Mouse (Mus musculus) adrenal gland, postnatal 10 days (tissue): ENCODE results near the gene Gabrb1. TPM values are rescaled to one million over a fixed set of nuclear protein-coding genes. Genes with fewer than 3 reads are reported as not detected.
"Not testable (repeated sequence)": the region's sequence is repeated elsewhere in the genome, so short reads cannot be mapped to it uniquely, and the experiment has no call there.

Experiments
- DNase-seq: peaks from one replicate; pipeline ENCODE4 v3.0.0; 2021; ENCODE audit warnings: mixed read lengths
- total RNA-seq, 2 experiments: library from RNA; stranded (reverse); gene quantifications; 2 replicates each; pipeline ENCODE4 v1.2.3; 2021

Gene Gabrb1
- total RNA-seq, 2 experiments from 2014 or later = 0.06 to 0.24 TPM

- no peak for DNase-seq
Observed at GRCm38 (mm10) chr5:72043226-72044151, 385.6 kb downstream of the Gabrb1 start.

DNA sequence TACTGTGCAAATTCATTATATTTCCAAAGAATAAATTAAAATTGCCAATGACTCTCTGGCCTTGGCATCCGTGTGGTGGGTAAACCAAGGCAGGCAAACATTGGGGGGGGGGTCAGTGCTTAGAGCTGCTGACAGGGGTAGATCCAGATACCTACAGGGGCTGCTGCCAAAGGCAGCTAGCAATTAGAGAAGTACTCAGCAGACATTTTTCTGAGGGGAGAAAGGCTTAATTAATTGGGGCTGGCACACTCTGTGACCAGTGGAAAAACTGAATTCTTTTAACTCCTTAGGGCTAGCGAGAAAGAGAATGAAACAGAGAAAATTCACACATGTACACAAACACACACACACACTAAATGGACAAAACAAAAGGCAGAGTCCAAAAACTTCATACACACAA lies 388.3 kb downstream of the Gabrb1 start:
- no peak for DNase-seq

GRCm38 (mm10) chr5:72064079-72064478 lies 406.2 kb downstream of the Gabrb1 start:
- no peak for DNase-seq

DNA sequence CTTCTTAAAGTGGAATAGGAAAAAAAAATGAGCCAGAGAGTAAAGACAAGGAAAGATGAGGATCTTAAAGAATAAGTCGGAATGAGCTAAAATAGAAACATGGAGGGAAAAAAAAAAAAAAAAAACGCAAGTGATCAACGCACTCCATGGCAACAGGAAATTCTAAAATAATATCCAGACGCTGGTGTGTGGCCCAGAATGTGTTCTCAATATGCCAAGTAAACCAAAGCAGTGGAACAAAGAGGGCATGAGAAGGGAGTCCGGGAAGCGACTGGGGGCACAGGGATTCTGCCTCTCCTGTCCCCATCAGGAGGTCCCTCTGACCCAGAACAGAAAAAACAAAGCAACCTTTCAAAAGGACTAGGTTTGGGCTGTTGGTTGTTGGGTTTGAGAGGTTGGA lies 410.9 kb downstream of the Gabrb1 start:
- no peak for DNase-seq

DNA sequence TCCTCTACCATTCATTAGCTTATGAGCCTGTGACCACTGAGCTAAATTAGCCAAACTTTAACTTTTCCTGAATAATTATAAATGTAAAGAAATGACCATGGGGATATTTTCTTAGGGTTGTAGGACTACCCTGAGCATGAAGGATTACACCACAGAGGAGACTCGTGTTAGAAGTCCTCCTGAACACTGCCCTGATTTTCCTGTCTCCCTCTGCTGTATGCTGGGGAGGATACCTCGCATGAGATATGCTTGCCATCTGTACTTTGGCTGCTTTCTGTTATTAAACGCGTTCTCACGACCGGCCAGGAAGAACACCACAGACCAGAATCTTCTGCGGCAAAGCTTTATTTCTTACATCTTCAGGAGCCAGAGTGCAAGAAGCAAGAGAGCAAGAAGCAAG lies 411.5 kb downstream of the Gabrb1 start:
- DNase-seq = not testable (repeated sequence)

DNA sequence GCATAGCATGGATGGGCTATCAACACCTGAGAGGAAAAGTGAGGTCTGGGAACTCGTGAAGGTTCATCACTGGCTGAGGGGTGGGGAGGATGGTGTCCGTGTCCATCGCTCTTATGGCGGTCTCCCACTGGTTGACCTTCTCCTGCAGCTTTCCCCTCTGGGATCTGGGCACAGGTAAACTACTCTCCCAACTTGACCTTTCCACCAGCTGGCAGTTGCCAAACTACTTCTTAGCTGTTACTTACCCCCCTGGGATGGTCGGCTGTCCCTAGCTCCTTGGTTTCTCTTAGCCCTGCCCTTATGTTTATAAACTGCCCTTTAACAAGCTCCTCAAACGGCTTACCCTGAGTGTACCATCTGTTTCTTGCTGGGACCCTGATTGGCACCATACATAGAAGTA lies 418.9 kb downstream of the Gabrb1 start:
- DNase-seq = no peak

DNA sequence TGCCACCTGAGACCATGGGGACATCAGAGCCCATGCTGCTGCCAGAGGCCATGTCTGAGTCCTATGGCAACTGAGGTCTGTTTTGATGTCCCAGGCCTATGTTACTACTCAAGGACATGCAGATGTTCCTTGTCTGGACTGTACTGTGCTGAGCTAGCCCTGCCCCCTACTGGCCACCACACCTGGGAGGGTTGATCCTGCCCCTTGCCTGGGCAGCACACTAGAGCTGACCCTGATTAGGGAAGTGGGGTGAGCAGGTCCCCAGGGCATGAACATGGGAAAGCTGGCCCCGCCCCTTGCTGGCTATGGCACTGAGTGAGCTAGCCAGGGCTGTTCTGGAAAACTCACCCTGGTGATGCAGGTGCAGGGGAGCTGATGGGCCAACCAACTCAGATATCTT lies 428.6 kb downstream of the Gabrb1 start:
- peak; percentile 14 for DNase-seq

- DNase-seq = peak; percentile 16
Observed at GRCm38 (mm10) chr5:72094582-72094981, 436.7 kb downstream of the Gabrb1 start.

DNA sequence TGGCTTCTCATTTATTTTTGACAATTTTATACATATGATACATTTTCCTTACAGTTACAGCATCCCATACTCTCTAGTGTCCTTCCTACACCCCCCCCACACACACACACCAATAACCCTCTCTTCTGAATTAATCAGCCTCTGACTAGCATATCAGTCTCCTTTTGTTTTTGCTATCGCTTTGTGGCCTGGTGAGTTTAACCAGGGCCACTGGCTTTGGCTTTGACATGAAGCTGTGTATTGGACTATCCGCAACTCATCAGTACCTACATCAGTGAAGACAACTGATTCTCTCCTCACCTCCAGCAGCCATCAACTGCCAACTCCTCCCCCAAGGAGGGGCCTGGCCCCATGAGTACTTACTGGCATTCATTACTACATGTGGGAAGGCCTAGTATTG lies 437.1 kb downstream of the Gabrb1 start:
- no peak for DNase-seq

GRCm38 (mm10) chr5:72104274-72104921 lies 446.5 kb downstream of the Gabrb1 start:
- no peak for DNase-seq

DNA sequence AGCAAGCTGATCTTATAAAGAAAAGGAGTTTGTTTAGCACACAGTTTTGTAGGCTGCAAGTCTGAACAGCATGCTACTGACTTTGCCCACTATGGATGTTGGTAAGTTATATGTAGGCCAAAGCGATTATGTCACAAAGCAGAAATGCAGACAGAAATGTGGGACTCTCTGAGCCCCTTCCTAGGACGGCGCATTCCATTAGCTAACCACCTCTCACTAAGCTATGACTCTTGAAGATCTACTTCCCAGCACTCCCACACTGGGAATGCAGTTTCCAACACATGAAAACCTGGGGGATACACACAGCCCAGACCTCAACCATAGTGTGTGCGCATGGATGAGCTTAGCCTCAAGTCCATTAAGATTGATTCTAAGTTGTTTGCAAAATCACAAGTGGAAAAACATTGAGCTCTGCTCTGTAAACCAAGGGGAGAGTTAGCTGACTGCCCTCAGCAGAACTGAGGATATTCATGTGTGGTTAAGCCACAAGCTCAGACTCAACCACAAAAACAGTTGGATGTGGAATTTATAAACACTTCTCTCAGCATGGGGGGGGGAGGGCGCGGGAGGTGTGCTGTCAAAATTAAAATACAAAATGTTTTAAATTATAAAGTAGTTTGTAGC lies 464.6 kb downstream of the Gabrb1 start:
- no peak for DNase-seq

- no peak for DNase-seq
Observed at GRCm38 (mm10) chr5:72126681-72127080, 468.8 kb downstream of the Gabrb1 start.

DNA sequence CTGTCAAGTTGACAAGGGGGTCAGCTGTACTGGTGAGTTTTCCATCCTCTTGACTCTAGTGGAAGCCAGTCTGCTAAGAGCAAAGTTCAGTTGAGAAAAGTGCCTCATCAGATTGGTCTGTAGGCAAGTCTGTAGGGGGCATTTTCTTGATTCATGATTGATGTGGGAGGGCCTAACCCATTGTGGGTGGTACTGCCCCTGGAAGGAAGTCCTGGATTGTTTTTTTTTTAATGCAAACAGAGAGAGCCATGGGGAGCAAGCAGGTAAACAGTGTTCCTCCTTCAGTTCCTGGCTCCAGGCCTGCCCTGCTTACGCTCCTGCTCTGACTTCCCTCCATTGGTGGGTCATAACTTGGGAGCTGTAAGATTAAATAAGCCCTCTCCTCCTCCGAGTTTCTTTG lies 476.0 kb downstream of the Gabrb1 start:
- no peak for DNase-seq

DNA sequence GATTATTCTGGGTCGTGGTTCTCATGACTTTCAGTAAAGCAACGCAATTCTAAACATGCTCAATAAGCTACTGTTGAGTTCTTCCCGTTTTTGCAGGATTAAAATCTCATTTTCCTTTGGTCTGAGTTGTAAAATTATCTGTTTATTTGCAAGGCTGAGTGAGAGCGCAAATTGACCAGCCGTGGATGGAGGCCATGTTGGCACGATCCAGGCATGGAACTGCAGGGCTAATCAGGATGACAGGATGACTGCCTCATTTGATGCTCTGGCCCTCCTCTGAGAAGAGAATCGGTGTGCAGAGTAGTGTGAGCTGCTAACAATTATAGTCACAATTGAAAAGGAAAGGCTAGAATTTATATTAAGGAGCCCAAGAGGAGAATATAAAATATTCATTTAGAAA lies 480.3 kb downstream of the Gabrb1 start:
- DNase-seq = no peak

DNA sequence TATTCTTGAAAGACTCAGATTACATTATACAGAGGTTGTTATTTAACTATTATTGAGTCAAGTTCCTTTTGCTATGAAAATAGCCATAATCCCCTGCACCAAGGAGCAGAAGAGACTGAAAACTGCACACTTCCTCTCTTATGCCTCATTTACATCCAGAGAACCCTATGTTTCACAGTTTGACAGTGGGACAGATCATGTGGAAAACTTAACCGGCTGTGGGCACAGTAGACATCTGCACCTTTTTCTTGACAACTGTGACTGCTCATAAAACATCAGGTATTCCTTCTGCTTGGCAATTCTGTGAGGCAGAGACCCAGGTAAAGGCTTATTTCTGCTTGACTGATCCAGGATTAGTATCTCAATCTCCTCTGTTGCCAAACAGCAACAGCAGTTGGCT lies 481.7 kb downstream of the Gabrb1 start:
- DNase-seq = no peak

- no peak for DNase-seq
Observed at GRCm38 (mm10) chr5:72148679-72149078, 490.8 kb downstream of the Gabrb1 start.

DNA sequence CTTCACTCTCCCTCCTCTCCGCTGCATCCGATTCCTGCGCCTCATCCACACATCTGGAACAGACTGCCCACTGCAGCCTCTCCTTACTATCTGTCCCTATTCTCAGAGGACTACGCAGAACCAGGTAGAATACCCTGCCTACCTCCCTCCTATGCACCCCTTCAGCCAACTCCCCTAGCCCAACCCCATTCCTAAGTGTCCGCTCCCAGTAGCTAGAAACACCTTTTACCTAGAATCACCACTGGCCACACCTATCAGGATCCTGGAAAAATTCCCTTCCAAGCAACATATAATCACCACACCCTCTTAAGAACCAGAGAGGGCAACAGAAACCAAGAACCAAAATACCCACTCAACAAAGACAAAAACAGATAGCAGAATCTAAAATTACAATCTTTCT lies 493.0 kb downstream of the Gabrb1 start:
- DNase-seq = no peak

DNA sequence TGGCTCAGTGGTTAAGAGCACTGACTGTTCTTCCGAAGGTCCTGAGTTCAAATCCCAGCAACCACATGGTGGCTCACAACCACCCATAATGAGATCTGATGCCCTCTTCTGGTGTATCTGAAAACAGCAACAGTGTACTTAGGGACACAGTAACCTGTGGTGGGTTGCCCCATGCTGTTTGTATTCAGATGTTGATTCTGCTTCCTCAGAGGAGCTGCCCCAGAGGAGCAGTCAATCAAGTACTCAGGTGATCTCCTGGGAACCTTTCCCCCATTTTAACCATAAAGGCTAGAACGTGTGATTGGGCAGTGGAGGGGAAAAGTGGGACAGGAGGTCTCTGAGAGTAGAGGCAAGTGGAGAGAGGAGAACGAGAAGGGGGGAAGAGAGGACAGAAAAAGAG lies 497.8 kb downstream of the Gabrb1 start:
- not testable (repeated sequence) for DNase-seq

DNA sequence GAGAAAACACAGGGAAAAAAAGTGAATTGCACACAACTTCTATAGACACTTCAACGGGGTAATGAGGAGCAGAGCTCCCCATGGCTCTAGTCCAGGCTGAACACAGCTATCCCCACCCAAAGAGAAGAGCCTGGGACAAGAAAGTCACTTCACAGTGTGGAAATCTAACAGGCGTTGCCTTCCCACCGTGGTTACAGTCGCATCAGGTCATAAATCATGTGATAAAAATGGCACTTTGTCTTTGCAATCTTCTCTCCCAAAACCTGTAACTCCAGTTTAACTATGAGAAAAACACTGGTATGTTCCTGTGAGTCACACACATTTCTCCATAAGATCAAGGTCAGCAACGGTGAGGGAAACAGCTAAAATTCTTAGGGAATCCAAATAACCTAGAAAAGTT lies 498.7 kb downstream of the Gabrb1 start:
- DNase-seq = no peak

DNA sequence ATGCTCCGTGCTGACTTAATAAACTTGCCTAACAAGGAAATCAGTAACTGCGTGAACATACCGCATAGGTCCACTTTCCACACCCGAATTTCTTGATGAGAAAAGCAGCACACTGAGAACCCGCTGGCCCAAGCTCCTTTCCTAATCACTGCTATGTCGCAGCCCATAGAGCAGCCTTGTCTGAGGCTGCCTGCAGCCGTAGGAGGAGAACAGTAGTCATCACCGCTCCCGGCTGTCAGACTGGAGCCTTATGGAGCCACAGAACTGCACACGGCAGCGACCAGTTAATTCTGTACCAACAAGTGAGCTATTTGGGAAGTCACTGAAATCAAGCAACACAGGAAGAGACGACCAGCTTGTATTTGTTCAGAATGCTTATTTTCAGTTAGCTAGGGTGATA lies 500.8 kb downstream of the Gabrb1 start:
- no peak for DNase-seq

DNA sequence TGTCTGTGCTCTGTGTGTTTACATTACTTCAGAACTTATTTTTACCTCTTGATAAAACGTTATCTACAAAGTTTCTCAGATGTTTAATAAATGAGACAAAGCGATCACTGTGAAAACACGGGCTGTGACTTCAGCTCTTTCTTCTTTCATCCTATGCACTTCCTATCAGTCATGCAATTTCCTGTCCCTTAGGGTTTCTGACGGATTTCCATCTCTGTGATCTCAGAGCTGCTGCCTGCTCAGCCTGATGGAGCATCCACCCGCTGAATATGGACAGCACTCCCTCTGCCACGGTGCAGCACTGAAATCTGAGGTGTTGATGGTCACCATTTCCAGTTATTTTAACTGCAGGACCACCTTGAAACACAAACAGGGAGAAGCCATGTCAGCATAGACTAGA lies 501.6 kb downstream of the Gabrb1 start:
- no peak for DNase-seq

DNA sequence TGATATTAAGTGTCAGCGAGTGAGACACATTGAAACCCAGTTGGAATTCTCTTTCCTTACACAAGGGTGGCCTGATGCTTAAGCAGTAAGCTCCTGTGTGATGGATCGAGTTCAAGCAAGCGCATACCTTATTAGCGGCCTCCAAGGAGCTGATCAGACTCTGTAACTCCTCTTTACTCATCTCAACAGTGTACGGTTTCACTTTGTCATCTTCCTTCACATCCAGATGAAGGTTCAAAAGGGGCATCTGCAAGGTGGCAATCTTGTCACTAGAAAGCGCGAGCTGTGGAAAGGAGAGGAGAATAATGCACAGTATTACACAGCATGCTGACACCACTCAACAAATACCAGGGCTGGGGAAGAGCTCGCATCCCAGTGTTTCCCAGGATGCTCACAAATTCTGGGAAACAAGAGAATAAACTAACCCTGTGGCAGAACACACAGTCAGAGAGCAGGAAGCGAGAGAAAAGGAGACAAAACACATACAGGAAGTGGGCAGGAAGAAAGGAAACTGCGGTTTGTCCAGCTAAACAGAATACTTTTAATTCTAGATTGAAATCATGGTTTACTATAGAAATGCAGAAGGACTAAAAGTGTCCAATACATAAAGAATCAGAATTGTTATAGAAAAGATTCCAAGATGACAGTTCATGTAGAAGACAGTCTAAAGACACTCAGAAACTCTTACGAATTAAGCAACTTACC lies 503.0 kb downstream of the Gabrb1 start:
- DNase-seq = no peak

DNA sequence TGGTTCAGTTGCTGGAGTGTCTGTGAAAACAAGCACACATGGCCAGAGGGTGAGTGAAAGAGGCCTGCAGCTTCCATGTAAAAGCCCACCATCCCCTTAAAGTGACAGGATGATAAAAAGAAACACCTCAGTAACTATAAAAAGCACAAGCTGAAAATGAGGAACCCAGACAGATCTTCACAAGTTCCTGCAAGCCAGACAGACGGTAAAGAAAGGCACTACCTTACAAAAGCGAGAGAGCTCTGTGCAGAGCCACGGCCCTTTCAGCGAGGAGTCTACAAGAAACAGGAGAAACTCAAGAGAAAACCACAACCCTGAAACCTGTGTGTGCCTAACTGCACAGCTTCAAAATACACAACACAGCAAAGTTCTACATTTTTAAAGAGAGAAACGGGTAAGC lies 504.9 kb downstream of the Gabrb1 start:
- DNase-seq = no peak
